Mouse (Mus musculus): ENCODE data around the gene Aanat. TPM values are rescaled to one million over a fixed set of nuclear protein-coding genes. Genes with fewer than 3 reads are reported as not detected.

Gene Aanat
- total and polyA plus RNA-seq, 2 experiments from 2014 or later, result 0.82 to 0.94 TPM

DNA sequence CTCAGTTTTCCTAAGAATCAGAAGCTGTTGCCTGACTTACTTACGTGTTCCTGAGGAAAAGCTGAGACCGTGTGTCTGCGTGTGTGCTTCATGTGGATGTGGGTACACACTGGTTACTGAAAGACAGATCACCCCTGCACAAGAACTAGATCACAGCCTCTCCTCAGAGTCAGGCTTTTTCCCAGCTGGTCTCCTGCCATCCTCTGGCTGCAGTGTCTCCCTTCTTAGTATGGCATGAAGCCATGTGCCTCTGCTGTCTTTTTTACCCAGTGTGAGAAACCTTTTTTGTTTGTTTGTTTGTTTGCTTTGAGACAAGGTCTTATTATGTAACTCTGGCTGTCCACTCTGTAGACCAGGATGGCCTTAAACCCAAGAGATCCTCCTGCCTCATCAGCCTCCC lies 7.0 kb upstream of the Aanat start:
- no peak for TF ChIP-seq CTCF (IDR thresholded peaks at IDR 0.05)
- H3K27me3 ChIP-seq (ENCODE audit: insufficient read depth, low read length), result no peaks in the 10 kb centered on the region
- 0 out of 2 replicates have a peak, but pooled peaks cover 7% of the 10 kb centered on the region for H3K4me1 ChIP-seq (ENCODE audit: insufficient read depth, low read length)
- H3K36me3 ChIP-seq (ENCODE audit: insufficient read depth, low read length), result no peaks in the 10 kb centered on the region
- no peak overlapping the region for H3K4me3 ChIP-seq (ENCODE audit: low read depth, low read length)
- no peaks in the 10 kb centered on the region for H3K9me3 ChIP-seq (ENCODE audit: low read length)
- H3K9ac ChIP-seq (replicated peaks; ENCODE audit: low read length, poor library complexity, severe bottlenecking), result no peak overlapping the region
- no peak overlapping the region for H3K27ac ChIP-seq (ENCODE audit: low read depth, low read length)
- DNase-seq (ENCODE audit: low spot score), result peak; percentile 26
- peak overlapping the region; percentile 65 for H3K4me2 ChIP-seq (ENCODE audit: low read depth, low read length, poor library complexity, severe bottlenecking)
- ATAC-seq (ENCODE audit: low FRiP score), result no peak
- WGBS, result 94% methylated on average over 3 of the region's 3 CpGs

DNA sequence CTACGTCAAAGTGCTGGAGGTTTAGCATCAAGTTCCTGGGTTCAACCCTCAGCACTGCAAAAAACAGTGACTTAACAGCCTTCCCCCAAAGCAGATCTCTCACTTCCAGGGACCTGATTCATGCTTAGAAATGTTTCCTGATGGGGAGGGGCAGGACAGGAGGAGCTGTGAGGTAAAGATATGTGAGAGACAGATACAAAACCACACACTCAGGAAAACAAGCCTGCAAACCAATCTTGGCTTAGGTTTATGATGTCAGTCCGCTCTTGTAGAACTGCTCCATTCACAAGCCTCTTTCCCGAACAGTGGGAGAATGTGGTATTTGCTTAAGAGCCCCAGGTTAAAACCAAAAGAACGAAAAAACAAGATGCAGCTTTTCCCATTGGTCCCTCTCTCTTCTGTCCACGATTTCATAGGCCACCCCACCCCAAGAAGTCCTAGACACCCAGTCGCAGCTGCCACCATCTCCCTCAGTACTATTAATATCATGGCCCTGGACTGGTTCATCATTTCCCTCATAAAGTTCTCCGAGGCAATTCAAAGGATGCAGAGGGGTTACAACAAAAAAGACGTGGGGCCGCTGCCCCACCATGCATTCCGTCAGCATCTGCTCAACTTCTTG lies 6.1 kb upstream of the Aanat start:
- DNase-seq (ENCODE audit: low spot score) (no peak), ATAC-seq (ENCODE audit: low FRiP score) (no peak)
- H3K4me1 ChIP-seq (ENCODE audit: insufficient read depth, low read length), result 0 out of 2 replicates have a peak, but pooled peaks cover 7% of the 10 kb centered on the region
- H3K36me3 ChIP-seq (ENCODE audit: insufficient read depth, low read length), result no peaks in the 10 kb centered on the region
- no peaks in the 10 kb centered on the region for H3K9me3 ChIP-seq (ENCODE audit: low read length)
- peak overlapping the region; percentile 87 for H3K27ac ChIP-seq (ENCODE audit: low read depth, low read length)
- peak overlapping the region; percentile 99 for H3K9ac ChIP-seq (replicated peaks; ENCODE audit: low read length, poor library complexity, severe bottlenecking)
- H3K4me2 ChIP-seq (ENCODE audit: low read depth, low read length, poor library complexity, severe bottlenecking), result peak overlapping the region; percentile 65
- no peak for TF ChIP-seq CTCF (IDR thresholded peaks at IDR 0.05)
- 16% methylated on average over 10 of the region's 10 CpGs for WGBS
- peak overlapping the region; percentile 88 for H3K4me3 ChIP-seq (ENCODE audit: low read depth, low read length)
- no peaks in the 10 kb centered on the region for H3K27me3 ChIP-seq (ENCODE audit: insufficient read depth, low read length)

DNA sequence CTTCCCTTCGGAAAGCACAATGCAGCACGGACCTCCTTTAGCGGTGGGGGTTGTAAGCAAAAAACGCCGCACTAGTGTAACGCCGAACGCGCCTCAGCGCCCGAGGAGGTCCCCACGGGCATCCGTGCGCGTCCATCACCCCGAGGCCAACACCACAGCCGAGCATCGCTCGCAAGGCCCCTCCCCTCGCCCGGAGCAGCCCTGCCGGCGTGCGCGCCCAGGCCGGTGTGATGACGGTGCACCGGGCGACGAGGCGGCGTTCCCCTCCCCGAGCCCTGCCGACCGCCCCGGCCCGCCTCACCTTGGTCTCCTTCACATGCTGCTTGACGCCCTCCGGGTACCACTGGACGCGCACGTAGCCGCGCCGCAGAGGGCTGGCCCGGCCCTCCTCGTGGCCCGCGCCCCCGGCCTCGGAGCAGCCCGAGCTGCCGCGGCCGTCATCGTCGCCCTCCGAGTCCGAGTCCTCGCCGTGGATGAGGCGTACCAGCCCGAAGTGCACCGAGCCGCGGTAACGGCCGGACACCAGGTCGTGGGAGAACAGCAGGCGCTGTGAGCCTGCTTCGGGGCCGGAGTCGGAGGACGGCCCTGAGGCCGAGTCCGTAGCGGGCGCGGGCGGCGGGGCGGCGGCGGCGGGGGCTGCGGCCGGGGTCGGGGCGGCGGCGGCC lies 5.4 kb upstream of the Aanat start:
- H3K4me1 ChIP-seq (ENCODE audit: insufficient read depth, low read length), result 0 out of 2 replicates have a peak, but pooled peaks cover 7% of the 10 kb centered on the region
- peak overlapping the region; percentile 88 for H3K4me3 ChIP-seq (ENCODE audit: low read depth, low read length)
- no peak for TF ChIP-seq CTCF (IDR thresholded peaks at IDR 0.05)
- peak overlapping the region; percentile 99 for H3K9ac ChIP-seq (replicated peaks; ENCODE audit: low read length, poor library complexity, severe bottlenecking)
- H3K36me3 ChIP-seq (ENCODE audit: insufficient read depth, low read length), result no peaks in the 10 kb centered on the region
- WGBS, result under 1% methylated on average over 60 of the region's 91 CpGs
- peak overlapping the region; percentile 65 for H3K4me2 ChIP-seq (ENCODE audit: low read depth, low read length, poor library complexity, severe bottlenecking)
- no peaks in the 10 kb centered on the region for H3K9me3 ChIP-seq (ENCODE audit: low read length)
- H3K27ac ChIP-seq (ENCODE audit: low read depth, low read length), result peak overlapping the region; percentile 87
- ATAC-seq (ENCODE audit: low FRiP score), result peak; percentile 70
- peak; percentile 36 for DNase-seq (ENCODE audit: low spot score)
- no peaks in the 10 kb centered on the region for H3K27me3 ChIP-seq (ENCODE audit: insufficient read depth, low read length)

DNA sequence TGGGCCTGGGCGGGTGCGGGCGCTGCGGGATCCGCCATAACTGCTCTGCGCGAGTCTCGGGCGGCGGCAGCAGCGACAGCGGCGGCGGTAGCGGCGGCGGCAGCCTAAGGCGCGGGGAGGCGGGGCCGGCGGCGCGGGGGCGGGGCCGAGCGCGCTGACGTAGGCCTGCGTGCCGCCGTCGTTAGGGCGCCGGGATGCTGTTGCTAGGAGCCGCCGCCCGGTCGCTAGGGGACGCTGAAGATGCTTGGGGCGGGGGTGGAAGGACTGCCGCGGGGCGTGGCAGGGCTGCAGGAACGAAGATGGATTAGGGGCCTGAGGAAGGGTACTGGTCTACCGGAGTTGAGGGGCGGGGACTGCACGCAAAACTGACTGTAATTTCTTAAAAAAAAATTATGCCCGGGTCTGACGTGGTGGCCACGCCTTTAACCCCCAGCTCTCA lies 4.8 kb upstream of the Aanat start, which contains the start of gene Ube2o:
Gene Ube2o (minus strand): TSS at position 72 of the 439 bp plus-strand sequence.
- peak; percentile 90 for ATAC-seq (ENCODE audit: low FRiP score)
- peak; percentile 91 for DNase-seq (ENCODE audit: low spot score)
- 0 out of 2 replicates have a peak, but pooled peaks cover 7% of the 10 kb centered on the region for H3K4me1 ChIP-seq (ENCODE audit: insufficient read depth, low read length)
- H3K36me3 ChIP-seq (ENCODE audit: insufficient read depth, low read length), result no peaks in the 10 kb centered on the region
- 1% methylated on average over 34 of the region's 51 CpGs for WGBS
- H3K4me3 ChIP-seq (ENCODE audit: low read depth, low read length), result peak within 1 kb of the TSS; percentile 88
- TF ChIP-seq CTCF (IDR thresholded peaks at IDR 0.05), result peak; percentile 76
- H3K4me2 ChIP-seq (ENCODE audit: low read depth, low read length, poor library complexity, severe bottlenecking), result peak within 1 kb of the TSS; percentile 65
- peak within 1 kb of the TSS; percentile 99 for H3K9ac ChIP-seq (replicated peaks; ENCODE audit: low read length, poor library complexity, severe bottlenecking)
- no peaks in the 10 kb centered on the region for H3K27me3 ChIP-seq (ENCODE audit: insufficient read depth, low read length)
- H3K27ac ChIP-seq (ENCODE audit: low read depth, low read length), result peak within 1 kb of the TSS; percentile 87
- H3K9me3 ChIP-seq (ENCODE audit: low read length), result no peaks in the 10 kb centered on the region

DNA sequence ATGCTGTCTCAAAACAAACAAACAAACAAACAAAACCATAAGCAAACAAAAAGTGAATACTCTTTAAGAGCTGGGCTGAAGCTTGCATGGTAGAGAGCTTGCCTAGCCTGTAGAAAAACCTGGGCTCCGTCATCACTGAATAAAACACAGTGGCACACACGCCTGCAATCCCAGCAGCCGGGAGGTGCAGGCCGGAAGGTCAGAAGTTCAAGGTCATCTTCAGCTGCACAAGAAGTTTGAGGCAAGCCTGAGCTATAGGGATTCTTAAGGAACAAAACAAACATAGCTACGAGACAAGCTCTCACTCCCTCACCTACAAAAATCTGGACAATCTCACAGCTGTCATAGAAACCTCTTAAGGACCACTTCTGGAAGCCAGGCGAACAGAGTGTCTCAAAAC lies 550 bp upstream of the Aanat start:
- H3K9ac ChIP-seq (replicated peaks; ENCODE audit: low read length, poor library complexity, severe bottlenecking), result no peak overlapping the region
- 90% methylated on average over 6 of the region's 6 CpGs for WGBS
- H3K9me3 ChIP-seq (ENCODE audit: low read length), result no peaks in the 10 kb centered on the region
- no peaks in the 10 kb centered on the region for H3K4me1 ChIP-seq (ENCODE audit: insufficient read depth, low read length)
- H3K36me3 ChIP-seq (ENCODE audit: insufficient read depth, low read length), result no peaks in the 10 kb centered on the region
- ATAC-seq (ENCODE audit: low FRiP score), result no peak
- no peak overlapping the region for H3K4me2 ChIP-seq (ENCODE audit: low read depth, low read length, poor library complexity, severe bottlenecking)
- H3K4me3 ChIP-seq (ENCODE audit: low read depth, low read length), result no peak overlapping the region
- H3K27ac ChIP-seq (ENCODE audit: low read depth, low read length), result no peak overlapping the region
- no peak for DNase-seq (ENCODE audit: low spot score)
- TF ChIP-seq CTCF (IDR thresholded peaks at IDR 0.05), result no peak
- H3K27me3 ChIP-seq (ENCODE audit: insufficient read depth, low read length), result no peaks in the 10 kb centered on the region

All from midbrain, postnatal 0 days (tissue).